8 mouse cellular contexts compared by ENCODE assay signal in the genomic region with DNA sequence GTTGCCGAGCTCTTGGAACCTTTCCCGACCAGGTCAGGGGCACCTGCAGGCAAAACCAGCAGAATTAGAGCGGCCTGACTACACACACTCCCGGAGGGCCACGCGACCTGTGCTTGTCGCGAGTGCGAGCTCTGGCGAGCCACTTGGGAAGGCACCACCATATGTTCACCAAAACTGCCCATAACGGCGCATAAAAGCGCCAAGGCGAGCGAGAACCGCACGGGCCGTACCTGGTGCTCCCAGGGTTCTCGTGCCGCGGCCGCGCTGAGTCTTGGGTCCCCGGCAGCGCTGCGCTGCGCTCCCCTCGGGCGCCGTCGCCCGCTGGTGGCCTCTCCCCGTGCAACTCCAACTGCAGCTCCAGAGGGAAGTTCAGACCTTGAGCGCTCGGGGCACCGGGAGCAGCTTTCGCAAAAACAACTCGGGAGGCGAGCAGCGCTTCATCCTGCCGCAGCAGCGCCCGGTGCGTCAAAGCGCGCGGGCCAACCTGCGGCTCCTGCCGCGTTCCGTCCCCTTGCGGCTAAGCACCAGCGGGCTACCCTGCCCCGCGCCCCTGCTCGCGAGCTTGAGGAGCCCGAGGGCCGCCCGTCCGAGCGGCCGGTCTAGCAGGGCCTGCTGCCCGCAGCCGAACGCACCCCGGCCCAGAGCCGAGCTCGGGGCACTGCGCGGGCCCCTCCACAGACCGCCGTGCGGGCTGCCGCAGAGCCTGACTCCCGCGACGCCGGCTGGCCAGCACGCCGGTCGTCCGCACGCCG. TPM values are rescaled to one million over a fixed set of nuclear protein-coding genes. Genes with fewer than 3 reads are reported as not detected.
DNase-seq lines count a peak whose midpoint lies in the region; ATAC-seq and TF ChIP-seq lines count a peak whose summit lies in the region.

No protein-coding gene starts in this region.

- H3K4me3 ChIP-seq in embryonic facial prominence, embryonic 14.5 days (ENCODE audit: low read depth, low read length), result peak overlapping the region; percentile 81
- H3K4me3 ChIP-seq in small intestine, adult 2 months (ENCODE audit: low read depth, low read length), result peak overlapping the region; percentile 82

- no peak for TF ChIP-seq POLR2A in small intestine, adult 2 months (IDR thresholded peaks at IDR 0.05; ENCODE audit: low read depth, low read length)

- peak; percentile 75 to 92 for DNase-seq in adrenal gland, adult (ENCODE audit: inconsistent age in 2 of 2, low spot score in 1 of 2)
- DNase-seq in adrenal gland, adult 8-10 months, result no peak
- peak; percentile 62 for DNase-seq in adrenal gland, postnatal 25 days
- peak; percentile 46 for DNase-seq in embryonic facial prominence, embryonic 14.5 days (ENCODE audit: low spot score)
- peak; percentile 76 for DNase-seq in heart, postnatal 10 days
- peak; percentile 48 to 61 for DNase-seq in layer of hippocampus, postnatal 14 days (ENCODE audit: low spot score in 2 of 2)

- H3K9me3 ChIP-seq in embryonic facial prominence, embryonic 14.5 days (ENCODE audit: control insufficient read depth, low read length), result no peaks in the 10 kb centered on the region

- no peak; the same call in 1 of the 2 replicates for TF ChIP-seq CTCF in small intestine, adult 2 months (IDR thresholded peaks at IDR 0.05; ENCODE audit: extremely low read depth, insufficient read length, insufficient replicate concordance, low read depth, low read length)

- under 1% methylated on average over 20 of the region's 85 CpGs for WGBS in embryonic facial prominence, embryonic 14.5 days
- 1% methylated on average over 85 of the region's 85 CpGs for WGBS in small intestine, adult 2 months

- H3K36me3 ChIP-seq in embryonic facial prominence, embryonic 14.5 days (ENCODE audit: control insufficient read depth, insufficient read depth, low read length), result no peaks in the 10 kb centered on the region
- no peaks in the 10 kb centered on the region for H3K36me3 ChIP-seq in small intestine, adult 2 months (ENCODE audit: control insufficient read depth, insufficient read depth, low read length)

- intact Hi-C loops in heart, postnatal 10 days (cut with DNase I), result loop anchor here (2.0 to 5.0 kb wide), 3 partner anchors 51 to 123 kb away; a partner anchor contains a TSS

- peak; percentile 74 for ATAC-seq in embryonic facial prominence, embryonic 14.5 days (ENCODE audit: low read depth)
- peak; percentile 28 for ATAC-seq in megakaryocyte, adult 5-6 weeks (ENCODE audit: poor library complexity, severe bottlenecking)

- H3K9ac ChIP-seq in embryonic facial prominence, embryonic 14.5 days (ENCODE audit: low read depth, low read length), result peak overlapping the region; percentile 82

- peaks cover 26% of the 10 kb centered on the region for H3K4me1 ChIP-seq in embryonic facial prominence, embryonic 14.5 days (ENCODE audit: control insufficient read depth, insufficient read depth, low read length)
- peaks cover 25% of the 10 kb centered on the region for H3K4me1 ChIP-seq in small intestine, adult 2 months (ENCODE audit: control insufficient read depth, insufficient read depth, insufficient read length, low read length)

- peak overlapping the region; percentile 63 for H3K27ac ChIP-seq in embryonic facial prominence, embryonic 14.5 days (replicated peaks; ENCODE audit: low read depth, low read length)
- peak overlapping the region; percentile 60 for H3K27ac ChIP-seq in small intestine, adult 2 months (ENCODE audit: insufficient read depth, low read depth, low read length)

- H3K27me3 ChIP-seq in embryonic facial prominence, embryonic 14.5 days (replicated peaks; ENCODE audit: control insufficient read depth, insufficient read depth, low read length), result peaks cover 15% of the 10 kb centered on the region
- H3K27me3 ChIP-seq in small intestine, adult 2 months (ENCODE audit: control insufficient read depth, insufficient read depth, low read length), result no peaks in the 10 kb centered on the region

- peak overlapping the region; percentile 93 for H3K4me2 ChIP-seq in embryonic facial prominence, embryonic 14.5 days (ENCODE audit: low read depth, low read length)

RNA-seq across cellular contexts. Expression of a gene that starts 0.6 kb away (rescaled TPM):
- 10 to 100 TPM; 62.8 to 84.2 (median 72.6) TPM for total RNA-seq in adrenal gland, adult 8-10 months (2022)
- 59.2 and 85.6 TPM in 2 replicates for total RNA-seq in adrenal gland, postnatal 25 days (2021)
- polyA plus RNA-seq in embryonic facial prominence, embryonic 14.5 days (2014; fragmentation: Nextera tagmentation; extraction: Ambion mirVana), result 2.7 and 3.5 TPM in 2 replicates
- total RNA-seq in heart, postnatal 10 days (2021), result 10 to 100 TPM; 20.8 to 21.6 TPM
- total RNA-seq in layer of hippocampus, postnatal 14 days (2021), result 10 to 100 TPM; 72.3 to 74.6 TPM
- total RNA-seq in megakaryocyte, adult 5-6 weeks (2015), result 2.1 and 3.0 TPM in 2 replicates
- total RNA-seq in megakaryocyte, adult 5-6 weeks (2017), result 2.3 and 3.8 TPM in 2 replicates
- 6.5 and 10.4 TPM in 2 replicates for polyA plus RNA-seq in small intestine, adult 2 months (2012; rRNA removed)

Comparison
In these comparisons a context has a peak if more than half of its experiments do, and no peak if none do; other contexts are left out.
1. RNA of a gene that starts 0.6 kb away (total RNA-seq): 59.2 to 85.6 TPM in adrenal gland, postnatal 25 days, 72.3 to 74.6 TPM in layer of hippocampus, postnatal 14 days, 62.8 to 84.2 TPM in adrenal gland, adult 8-10 months and 20.8 to 21.6 TPM in heart, postnatal 10 days; 2.1 to 3.8 TPM in megakaryocyte, adult 5-6 weeks; every median in the first group is over 4 times any median in the second.